Comparison of ENCODE assay signal across 10 mouse cellular contexts in the genomic region with DNA sequence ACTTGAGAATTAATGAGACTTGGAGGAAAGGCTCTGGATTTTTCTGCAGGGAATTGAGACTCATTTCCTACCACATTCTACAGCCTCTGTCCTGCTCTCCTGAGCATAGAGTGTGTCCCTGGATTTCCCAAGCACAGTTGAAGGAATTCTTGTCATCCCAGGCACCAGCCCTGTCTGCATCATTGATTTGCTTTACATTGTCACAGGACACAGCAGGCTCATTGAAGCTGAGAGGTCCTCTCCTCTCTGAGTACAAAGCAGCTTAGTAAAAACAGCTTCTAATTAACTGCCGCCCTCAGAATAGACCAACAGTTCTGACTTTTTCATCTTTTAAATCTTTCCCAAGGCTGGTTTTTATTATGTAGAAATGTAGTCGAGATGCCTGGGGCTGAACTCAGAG.
A peak's percentile ranks its signal among the peaks of the same experiment; 100 is the strongest.
DNase-seq lines count a peak whose midpoint lies in the region; ATAC-seq and TF ChIP-seq lines count a peak whose summit lies in the region.
"Had no signal": no experiment of that assay in that cellular context is flagged by ENCODE, and none has a peak within 500 bp of the region (broad histone marks: within the 10 kb centered on the region; RNA-seq: fewer than 3 reads in every experiment).

No protein-coding gene starts in this region.

- no peak for ATAC-seq in kidney, postnatal 0 days (replicated peaks; ENCODE audit: low FRiP score, low read depth)
- no peak for ATAC-seq in kidney, embryonic 16.5 days (ENCODE audit: low FRiP score, low TSS enrichment)
- ATAC-seq in embryonic facial prominence, embryonic 15.5 days (ENCODE audit: insufficient number of reproducible peaks, low FRiP score, low TSS enrichment, low read depth): no peak
- peak; percentile 36; the same call in 1 of the 2 replicates for ATAC-seq in limb, embryonic 13.5 days (ENCODE audit: low FRiP score, low read depth)
- no peak for ATAC-seq in stomach, embryonic 15.5 days (ENCODE audit: insufficient read depth, low FRiP score, low read depth)

- H3K4me3 ChIP-seq in kidney, postnatal 0 days (replicated peaks; ENCODE audit: low read depth, low read length): no peak overlapping the region
- H3K4me3 ChIP-seq in kidney, embryonic 16.5 days (ENCODE audit: low read length): no peak overlapping the region
- H3K4me3 ChIP-seq in embryonic facial prominence, embryonic 15.5 days (replicated peaks): no peak overlapping the region
- H3K4me3 ChIP-seq in limb, embryonic 13.5 days: no peak overlapping the region
- H3K4me3 ChIP-seq in stomach, embryonic 15.5 days (replicated peaks): no peak overlapping the region

- DNase-seq in kidney, postnatal 0 days (ENCODE audit: low spot score): peak; percentile 27
- DNase-seq in cerebellum, postnatal 14 days: no peak
- no peak for DNase-seq in gastrocnemius, adult 8-10 months (ENCODE audit: low spot score in 2 of 2)
- DNase-seq: cerebellum, postnatal 25 days; kidney, postnatal 36 days; lung, adult 2 months had no signal

- H3K4me2 ChIP-seq in kidney, postnatal 0 days (ENCODE audit: low read length): no peak overlapping the region
- H3K4me2 ChIP-seq in kidney, embryonic 16.5 days (replicated peaks; ENCODE audit: low read depth, low read length): no peak overlapping the region
- no peak overlapping the region for H3K4me2 ChIP-seq in embryonic facial prominence, embryonic 15.5 days (replicated peaks)
- peak overlapping the region; percentile 14 for H3K4me2 ChIP-seq in limb, embryonic 13.5 days (replicated peaks)
- no peak overlapping the region for H3K4me2 ChIP-seq in stomach, embryonic 15.5 days

- no peaks in the 10 kb centered on the region for H3K27me3 ChIP-seq in kidney, postnatal 0 days (ENCODE audit: insufficient read depth, low read length)
- no peaks in the 10 kb centered on the region for H3K27me3 ChIP-seq in kidney, embryonic 16.5 days (ENCODE audit: insufficient read depth, low read length)
- H3K27me3 ChIP-seq in embryonic facial prominence, embryonic 15.5 days: no peaks in the 10 kb centered on the region
- H3K27me3 ChIP-seq in limb, embryonic 13.5 days: no peaks in the 10 kb centered on the region
- H3K27me3 ChIP-seq in stomach, embryonic 15.5 days (replicated peaks): no peaks in the 10 kb centered on the region

- TF ChIP-seq CTCF in kidney, postnatal 0 days (IDR thresholded peaks at IDR 0.05; ENCODE audit: low read depth): no peak

- H3K4me1 ChIP-seq in kidney, postnatal 0 days (replicated peaks; ENCODE audit: insufficient read depth, low read length): no peaks in the 10 kb centered on the region; the same call in 1 of the 2 replicates
- H3K4me1 ChIP-seq in kidney, embryonic 16.5 days (ENCODE audit: insufficient read depth, low read length): 0 out of 2 replicates have a peak, but pooled peaks cover 5% of the 10 kb centered on the region
- peaks cover 10% of the 10 kb centered on the region for H3K4me1 ChIP-seq in embryonic facial prominence, embryonic 15.5 days
- peaks cover 13% of the 10 kb centered on the region for H3K4me1 ChIP-seq in limb, embryonic 13.5 days
- no peaks in the 10 kb centered on the region for H3K4me1 ChIP-seq in stomach, embryonic 15.5 days

- H3K27ac ChIP-seq in kidney, postnatal 0 days: no peak overlapping the region
- H3K27ac ChIP-seq in kidney, embryonic 16.5 days (ENCODE audit: low read length): no peak overlapping the region
- H3K27ac ChIP-seq in embryonic facial prominence, embryonic 15.5 days (replicated peaks): peak overlapping the region; percentile 39; the same call in 1 of the 2 replicates
- no peak overlapping the region; the same call in 1 of the 2 replicates for H3K27ac ChIP-seq in limb, embryonic 13.5 days
- peak overlapping the region; percentile 71 for H3K27ac ChIP-seq in stomach, embryonic 15.5 days

- no peaks in the 10 kb centered on the region for H3K9me3 ChIP-seq in kidney, postnatal 0 days (replicated peaks; ENCODE audit: low read length)
- no peaks in the 10 kb centered on the region for H3K9me3 ChIP-seq in kidney, embryonic 16.5 days (ENCODE audit: low read length)
- no peaks in the 10 kb centered on the region for H3K9me3 ChIP-seq in embryonic facial prominence, embryonic 15.5 days (replicated peaks)
- no peaks in the 10 kb centered on the region; the same call in 1 of the 2 replicates for H3K9me3 ChIP-seq in limb, embryonic 13.5 days
- no peaks in the 10 kb centered on the region for H3K9me3 ChIP-seq in stomach, embryonic 15.5 days

- H3K9ac ChIP-seq in kidney, postnatal 0 days (ENCODE audit: low read depth, low read length): no peak overlapping the region
- no peak overlapping the region for H3K9ac ChIP-seq in kidney, embryonic 16.5 days (replicated peaks; ENCODE audit: low read length)
- no peak overlapping the region for H3K9ac ChIP-seq in embryonic facial prominence, embryonic 15.5 days
- no peak overlapping the region for H3K9ac ChIP-seq in limb, embryonic 13.5 days
- no peak overlapping the region for H3K9ac ChIP-seq in stomach, embryonic 15.5 days

- 21% methylated on average over 2 of the region's 2 CpGs for WGBS in kidney, postnatal 0 days
- 19% methylated on average over 2 of the region's 2 CpGs for WGBS in kidney, embryonic 16.5 days
- WGBS in embryonic facial prominence, embryonic 15.5 days: 10% methylated on average over 2 of the region's 2 CpGs
- 12% methylated on average over 2 of the region's 2 CpGs for whole genome bisulfite sequencing in limb, embryonic 13.5 days
- 48% methylated on average over 2 of the region's 2 CpGs for WGBS in stomach, embryonic 15.5 days

- H3K36me3 ChIP-seq in kidney, postnatal 0 days (ENCODE audit: insufficient read depth, low read length): no peaks in the 10 kb centered on the region
- no peaks in the 10 kb centered on the region for H3K36me3 ChIP-seq in kidney, embryonic 16.5 days (ENCODE audit: insufficient read depth, low read length)
- no peaks in the 10 kb centered on the region for H3K36me3 ChIP-seq in embryonic facial prominence, embryonic 15.5 days
- H3K36me3 ChIP-seq in limb, embryonic 13.5 days: no peaks in the 10 kb centered on the region
- no peaks in the 10 kb centered on the region for H3K36me3 ChIP-seq in stomach, embryonic 15.5 days

Comparison
In these comparisons a context has a peak if more than half of its experiments do, and no peak if none do; other contexts are left out.
1. H3K27ac ChIP-seq: peak in embryonic facial prominence, embryonic 15.5 days (single experiment) and stomach, embryonic 15.5 days (single experiment); none in kidney, postnatal 0 days (single experiment), kidney, embryonic 16.5 days (single experiment) and limb, embryonic 13.5 days (single experiment).